Mouse (Mus musculus): Measurements from ENCODE around the gene Leng9. TPM values are rescaled to one million over a fixed set of nuclear protein-coding genes. Genes with fewer than 3 reads are reported as not detected.
A peak's percentile ranks its signal among the peaks of the same experiment; 100 is the strongest.

Gene Leng9
- polyA plus RNA-seq, 1 experiment from 2014 or later: 1.2 TPM

- peak overlapping the region; percentile 31 for H3K4me2 ChIP-seq (ENCODE audit: low read depth, severe bottlenecking)
- H3K4me1 ChIP-seq (ENCODE audit: control insufficient read depth, insufficient read depth, low read length): no peaks in the 10 kb centered on the region
- DNase-seq (ENCODE audit: low spot score): peak; percentile 50
- H3K27ac ChIP-seq (replicated peaks; ENCODE audit: low read depth, low read length): no peak overlapping the region
- H3K9me3 ChIP-seq (ENCODE audit: control insufficient read depth, low read length): no peaks in the 10 kb centered on the region
- peak; percentile 72 for ATAC-seq (ENCODE audit: insufficient number of reproducible peaks, low FRiP score, low TSS enrichment, low read depth)
- no peaks in the 10 kb centered on the region for H3K36me3 ChIP-seq (ENCODE audit: control insufficient read depth, insufficient read depth, low read length)
- H3K27me3 ChIP-seq (ENCODE audit: control insufficient read depth, insufficient read depth, low read length): peaks cover 14% of the 10 kb centered on the region
- 1% methylated on average over 10 of the region's 10 CpGs for WGBS
- peak overlapping the region; percentile 10; the same call in 1 of the 2 replicates for H3K4me3 ChIP-seq (ENCODE audit: low read depth, low read length)
- 0 out of 2 replicates have a peak overlapping the region, but pooled peaks have one; percentile 12 for H3K9ac ChIP-seq (ENCODE audit: low read length)
Measured at GRCm38 (mm10) chr7:4124315-4124759, 25.8 kb downstream of the Leng9 start.

- no peak overlapping the region for H3K4me2 ChIP-seq (ENCODE audit: low read depth, severe bottlenecking)
Measured at GRCm38 (mm10) chr7:4123732-4124131, 26.4 kb downstream of the Leng9 start.

GRCm38 (mm10) chr7:4122783-4123182 is 27.4 kb downstream of the Leng9 start:
- no peak for ATAC-seq (ENCODE audit: insufficient number of reproducible peaks, low FRiP score, low TSS enrichment, low read depth)
- no peak for DNase-seq (ENCODE audit: low spot score)
- Histone ChIP-seq H3K4me3 (ENCODE audit: low read depth, low read length) (no peak overlapping the region), H3K36me3 (ENCODE audit: control insufficient read depth, insufficient read depth, low read length) (no peaks in the 10 kb centered on the region), H3K27ac (replicated peaks; ENCODE audit: low read depth, low read length) (no peak overlapping the region), H3K9ac (ENCODE audit: low read length) (no peak overlapping the region), H3K27me3 (ENCODE audit: control insufficient read depth, insufficient read depth, low read length) (peaks cover 22% of the 10 kb centered on the region), H3K4me1 (ENCODE audit: control insufficient read depth, insufficient read depth, low read length) (no peaks in the 10 kb centered on the region), H3K4me2 (ENCODE audit: low read depth, severe bottlenecking) (no peak overlapping the region), H3K9me3 (ENCODE audit: control insufficient read depth, low read length) (0 out of 2 replicates have a peak, but pooled peaks cover 2% of the 10 kb centered on the region)
- WGBS: 87% methylated on average over 10 of the region's 10 CpGs

More at GRCm38 (mm10) chr7:4123732-4124131, 26.4 kb downstream of the Leng9 start:
- Histone ChIP-seq H3K36me3 (ENCODE audit: control insufficient read depth, insufficient read depth, low read length) (no peaks in the 10 kb centered on the region), H3K27me3 (ENCODE audit: control insufficient read depth, insufficient read depth, low read length) (peaks cover 19% of the 10 kb centered on the region), H3K4me1 (ENCODE audit: control insufficient read depth, insufficient read depth, low read length) (no peaks in the 10 kb centered on the region), H3K9ac (ENCODE audit: low read length) (no peak overlapping the region), H3K27ac (replicated peaks; ENCODE audit: low read depth, low read length) (no peak overlapping the region), H3K9me3 (ENCODE audit: control insufficient read depth, low read length) (no peaks in the 10 kb centered on the region), H3K4me3 (ENCODE audit: low read depth, low read length) (no peak overlapping the region)
- DNase-seq (ENCODE audit: low spot score): no peak
- ATAC-seq (ENCODE audit: insufficient number of reproducible peaks, low FRiP score, low TSS enrichment, low read depth): 0 out of 2 replicates have a peak, but pooled peaks have one; percentile 12
- 64% methylated on average over 1 of the region's 1 CpGs for WGBS

- WGBS: 51% methylated on average over 11 of the region's 11 CpGs
- Histone ChIP-seq H3K27me3 (ENCODE audit: control insufficient read depth, insufficient read depth, low read length) (peaks cover 22% of the 10 kb centered on the region), H3K27ac (replicated peaks; ENCODE audit: low read depth, low read length) (no peak overlapping the region), H3K4me2 (ENCODE audit: low read depth, severe bottlenecking) (no peak overlapping the region), H3K9me3 (ENCODE audit: control insufficient read depth, low read length) (0 out of 2 replicates have a peak, but pooled peaks cover 2% of the 10 kb centered on the region), H3K4me3 (ENCODE audit: low read depth, low read length) (no peak overlapping the region), H3K4me1 (ENCODE audit: control insufficient read depth, insufficient read depth, low read length) (no peaks in the 10 kb centered on the region), H3K36me3 (ENCODE audit: control insufficient read depth, insufficient read depth, low read length) (no peaks in the 10 kb centered on the region), H3K9ac (ENCODE audit: low read length) (no peak overlapping the region)
- ATAC-seq (ENCODE audit: insufficient number of reproducible peaks, low FRiP score, low TSS enrichment, low read depth) (no peak), DNase-seq (ENCODE audit: low spot score) (no peak)
Measured at GRCm38 (mm10) chr7:4122076-4122768, 28.0 kb downstream of the Leng9 start.

- Histone ChIP-seq H3K27ac (replicated peaks; ENCODE audit: low read depth, low read length) (no peak overlapping the region), H3K4me2 (ENCODE audit: low read depth, severe bottlenecking) (peak overlapping the region; percentile 61; the same call in 1 of the 2 replicates), H3K9me3 (ENCODE audit: control insufficient read depth, low read length) (0 out of 2 replicates have a peak, but pooled peaks cover 2% of the 10 kb centered on the region), H3K4me3 (ENCODE audit: low read depth, low read length) (no peak overlapping the region; the same call in 1 of the 2 replicates), H3K9ac (ENCODE audit: low read length) (no peak overlapping the region), H3K27me3 (ENCODE audit: control insufficient read depth, insufficient read depth, low read length) (peaks cover 22% of the 10 kb centered on the region), H3K36me3 (ENCODE audit: control insufficient read depth, insufficient read depth, low read length) (no peaks in the 10 kb centered on the region), H3K4me1 (ENCODE audit: control insufficient read depth, insufficient read depth, low read length) (no peaks in the 10 kb centered on the region)
- DNase-seq (ENCODE audit: low spot score) (no peak), ATAC-seq (ENCODE audit: insufficient number of reproducible peaks, low FRiP score, low TSS enrichment, low read depth) (no peak)
- 19% methylated on average over 16 of the region's 19 CpGs for WGBS
Measured at GRCm38 (mm10) chr7:4119976-4120921, 29.9 kb downstream of the Leng9 start.

DNA sequence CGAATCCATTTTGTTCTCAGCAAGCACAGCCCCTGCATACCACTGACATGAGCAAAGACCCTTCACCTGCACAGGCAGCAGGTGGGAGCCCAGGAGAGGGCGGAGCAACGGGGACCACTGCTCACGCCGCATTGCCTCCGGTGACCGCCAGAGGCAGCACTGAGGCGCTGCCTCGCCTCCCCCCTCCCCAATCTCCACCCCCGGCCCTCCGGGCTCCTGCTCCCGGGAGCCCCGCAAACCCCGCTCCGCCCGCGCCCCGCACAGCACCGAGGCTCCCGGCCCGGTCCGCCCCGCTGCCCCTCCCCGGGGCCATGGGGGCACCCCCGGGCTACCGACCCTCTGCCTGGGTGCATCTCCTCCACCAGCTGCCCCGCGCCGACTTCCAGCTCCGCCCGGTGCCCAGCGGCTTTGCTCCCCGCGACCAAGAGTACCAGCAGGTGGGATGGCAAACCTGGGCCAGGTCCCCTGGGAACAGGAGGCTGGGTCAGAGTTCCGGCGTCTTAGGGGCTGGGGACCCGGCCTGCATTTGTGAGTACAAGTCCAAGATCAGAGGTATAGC is 30.8 kb downstream of the Leng9 start, which contains the start of gene Ttyh1:
Gene Ttyh1 (plus strand): TSS at position 65 of the 559 bp plus-strand sequence.
- peak; percentile 66 for DNase-seq (ENCODE audit: low spot score)
- no peak for ATAC-seq (ENCODE audit: insufficient number of reproducible peaks, low FRiP score, low TSS enrichment, low read depth)
- no peaks in the 10 kb centered on the region for H3K4me1 ChIP-seq (ENCODE audit: control insufficient read depth, insufficient read depth, low read length)
- WGBS: 2% methylated on average over 35 of the region's 37 CpGs
- H3K27me3 ChIP-seq (ENCODE audit: control insufficient read depth, insufficient read depth, low read length): peaks cover 22% of the 10 kb centered on the region
- H3K9me3 ChIP-seq (ENCODE audit: control insufficient read depth, low read length): 0 out of 2 replicates have a peak, but pooled peaks cover 2% of the 10 kb centered on the region
- no peak within 1 kb of the TSS for H3K27ac ChIP-seq (replicated peaks; ENCODE audit: low read depth, low read length)
- H3K4me3 ChIP-seq (ENCODE audit: low read depth, low read length): peak within 1 kb of the TSS; percentile 32
- no peaks in the 10 kb centered on the region for H3K36me3 ChIP-seq (ENCODE audit: control insufficient read depth, insufficient read depth, low read length)
- peak within 1 kb of the TSS; percentile 61 for H3K4me2 ChIP-seq (ENCODE audit: low read depth, severe bottlenecking)
- peak within 1 kb of the TSS; percentile 37; the same call in 1 of the 2 replicates for H3K9ac ChIP-seq (ENCODE audit: low read length)

GRCm38 (mm10) chr7:4117050-4117814 is 32.9 kb downstream of the Leng9 start:
- H3K36me3 ChIP-seq (ENCODE audit: control insufficient read depth, insufficient read depth, low read length): no peaks in the 10 kb centered on the region
- no peaks in the 10 kb centered on the region for H3K4me1 ChIP-seq (ENCODE audit: control insufficient read depth, insufficient read depth, low read length)
- no peak overlapping the region for H3K4me3 ChIP-seq (ENCODE audit: low read depth, low read length)
- H3K9me3 ChIP-seq (ENCODE audit: control insufficient read depth, low read length): 0 out of 2 replicates have a peak, but pooled peaks cover 2% of the 10 kb centered on the region
- no peak overlapping the region for H3K27ac ChIP-seq (replicated peaks; ENCODE audit: low read depth, low read length)
- H3K9ac ChIP-seq (ENCODE audit: low read length): no peak overlapping the region
- no peak overlapping the region for H3K4me2 ChIP-seq (ENCODE audit: low read depth, severe bottlenecking)
- DNase-seq (ENCODE audit: low spot score) (no peak), ATAC-seq (ENCODE audit: insufficient number of reproducible peaks, low FRiP score, low TSS enrichment, low read depth) (no peak)
- H3K27me3 ChIP-seq (ENCODE audit: control insufficient read depth, insufficient read depth, low read length): peaks cover 22% of the 10 kb centered on the region
- WGBS: 68% methylated on average over 8 of the region's 8 CpGs

Measured in limb, embryonic 11.5 days (tissue).